Mouse (Mus musculus): ENCODE data around the gene Dmpk.

- TF ChIP-seq CTCF (IDR thresholded peaks at IDR 0.05; ENCODE audit: low read depth) (no peak), EP300 (IDR thresholded peaks at IDR 0.05; ENCODE audit: low read depth) (no peak)
Observed at GRCm38 (mm10) chr7:19124713-19125112, 41.1 kb downstream of the Dmpk start.
